Mouse (Mus musculus) stomach, embryonic 14.5 days (tissue): ENCODE measurements around the gene Azin2. TPM values are rescaled to one million over a fixed set of nuclear protein-coding genes. Genes with fewer than 3 reads are reported as not detected.

ENCODE experiments used
- ATAC-seq: fragments of 200-750 bp; cut with Nextera tagmentation; 2 replicates; pipeline ENCODE4 v1.8.0; 2017; ENCODE audit warnings: low read depth, moderate TSS enrichment; ENCODE audit not compliant: insufficient number of reproducible peaks, insufficient read depth, low FRiP score
- H3K27ac ChIP-seq: fragments of 300-500 bp; sonication (generic); 2 replicates; pipeline ENCODE4 v1.5.1; 2014; ENCODE audit warnings: mild to moderate bottlenecking, low read length, moderate library complexity, mixed read lengths
- H3K27me3 ChIP-seq: fragments of 300-500 bp; sonication (generic); 2 replicates; pipeline ENCODE4 v1.6.1; 2014; ENCODE audit warnings: low read length, control low read depth, mixed read lengths; ENCODE audit not compliant: control insufficient read depth, insufficient read depth
- H3K36me3 ChIP-seq: fragments of 300-500 bp; sonication (generic); 2 replicates; pipeline ENCODE4 v1.6.1; 2014; ENCODE audit warnings: mild to moderate bottlenecking, control low read depth, low read length, moderate library complexity, mixed read lengths; ENCODE audit not compliant: control insufficient read depth, insufficient read depth
- H3K4me1 ChIP-seq: fragments of 300-500 bp; sonication (generic); 2 replicates; pipeline ENCODE4 v1.6.1; 2014; ENCODE audit warnings: low read length, control low read depth, mixed read lengths; ENCODE audit not compliant: control insufficient read depth, insufficient read depth
- H3K4me2 ChIP-seq: fragments of 300-500 bp; sonication (generic); replicated peaks from 2 replicates; pipeline ENCODE4 v1.6.1; 2014; ENCODE audit warnings: low read depth, low read length, control low read depth
- H3K4me3 ChIP-seq: fragments of 300-500 bp; sonication (generic); 2 replicates; pipeline ENCODE4 v1.5.1; 2014; ENCODE audit warnings: low read depth, low read length, control low read depth
- H3K9ac ChIP-seq: fragments of 300-500 bp; sonication (generic); replicated peaks from 2 replicates; pipeline ENCODE4 v1.6.1; 2014; ENCODE audit warnings: low read depth, mild to moderate bottlenecking, control low read depth, low read length, moderate library complexity, mixed read lengths
- H3K9me3 ChIP-seq: fragments of 300-500 bp; sonication (generic); 2 replicates; pipeline ENCODE4 v1.6.1; 2016; ENCODE audit warnings: low read depth, low read length, control low read depth; ENCODE audit not compliant: control insufficient read depth
- WGBS: fragments of 180-500 bp; shearing (Covaris S2); extraction: QIAGEN DNeasy Blood & Tissue Kit; methylation state at CpG from one replicate; pipeline ENCODE4 v1.1.7; 2014; 5-methylcytosine and 5-hydroxymethylcytosine counted together
- polyA plus RNA-seq: library from polyadenylated mRNA; unstranded; fragments of >200 nt; fragmentation: Nextera tagmentation; extraction: Ambion mirVana; gene quantifications from 2 replicates; pipeline ENCODE4 v1.2.1, GENCODE M21; 2014

Azin2 gene
- polyA plus RNA-seq, 1 experiment from 2014 or later, result 19.1 TPM

GRCm38 (mm10) chr4:128895841-128896240 is 66.4 kb downstream of the Azin2 start:
- ATAC-seq, result no peak
- no peak overlapping the region for H3K27ac ChIP-seq
- WGBS, result 95% methylated on average over 4 of the region's 4 CpGs
- no peaks in the 10 kb centered on the region for H3K36me3 ChIP-seq
- no peak overlapping the region for H3K9ac ChIP-seq
- H3K27me3 ChIP-seq, result no peaks in the 10 kb centered on the region
- H3K9me3 ChIP-seq, result no peaks in the 10 kb centered on the region
- no peak overlapping the region for H3K4me3 ChIP-seq
- H3K4me1 ChIP-seq, result peaks cover 24% of the 10 kb centered on the region
- H3K4me2 ChIP-seq, result no peak overlapping the region

DNA sequence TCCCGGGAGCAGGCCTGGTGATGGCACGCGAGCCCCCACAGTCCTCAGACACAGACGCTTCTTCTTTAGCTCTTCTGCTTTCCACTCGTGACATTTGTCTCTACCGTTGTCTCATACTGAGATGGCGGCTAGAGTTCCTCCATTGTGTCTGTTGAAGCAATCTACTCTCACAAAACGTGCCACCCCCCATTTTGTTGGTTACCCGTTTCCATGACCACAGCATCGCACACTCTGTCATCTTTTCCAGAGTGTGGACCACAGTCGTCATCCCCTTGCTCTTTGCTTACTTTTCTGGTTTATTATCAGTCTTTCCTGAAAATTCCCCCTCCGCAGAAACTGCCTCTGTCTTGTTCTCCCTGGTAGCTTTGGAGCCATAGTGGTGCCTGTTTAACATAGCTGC is 68.1 kb downstream of the Azin2 start:
- Histone ChIP-seq H3K9me3 (no peaks in the 10 kb centered on the region), H3K4me1 (peaks cover 14% of the 10 kb centered on the region), H3K4me3 (no peak overlapping the region), H3K9ac (no peak overlapping the region), H3K36me3 (no peaks in the 10 kb centered on the region), H3K27me3 (no peaks in the 10 kb centered on the region), H3K4me2 (no peak overlapping the region), H3K27ac (no peak overlapping the region)
- no peak for ATAC-seq
- WGBS, result 78% methylated on average over 12 of the region's 12 CpGs

- H3K36me3 ChIP-seq, result no peaks in the 10 kb centered on the region
- H3K4me3 ChIP-seq, result no peak overlapping the region
- no peaks in the 10 kb centered on the region for H3K9me3 ChIP-seq
- WGBS, result 80% methylated on average over 6 of the region's 6 CpGs
- no peak overlapping the region for H3K27ac ChIP-seq
- H3K4me1 ChIP-seq, result no peaks in the 10 kb centered on the region
- H3K27me3 ChIP-seq, result no peaks in the 10 kb centered on the region
- ATAC-seq, result no peak
- no peak overlapping the region for H3K9ac ChIP-seq
- H3K4me2 ChIP-seq, result no peak overlapping the region
Measured at GRCm38 (mm10) chr4:128892188-128892587, 70.1 kb downstream of the Azin2 start.

- Histone ChIP-seq H3K9me3 (no peaks in the 10 kb centered on the region), H3K9ac (no peak overlapping the region), H3K4me2 (no peak overlapping the region), H3K27ac (no peak overlapping the region), H3K36me3 (no peaks in the 10 kb centered on the region), H3K4me3 (no peak overlapping the region), H3K4me1 (peaks cover 3% of the 10 kb centered on the region; the same call in 1 of the 2 replicates), H3K27me3 (no peaks in the 10 kb centered on the region)
- no peak for ATAC-seq
- 78% methylated on average over 6 of the region's 6 CpGs for WGBS
Measured at GRCm38 (mm10) chr4:128891746-128892145, 70.5 kb downstream of the Azin2 start.

DNA sequence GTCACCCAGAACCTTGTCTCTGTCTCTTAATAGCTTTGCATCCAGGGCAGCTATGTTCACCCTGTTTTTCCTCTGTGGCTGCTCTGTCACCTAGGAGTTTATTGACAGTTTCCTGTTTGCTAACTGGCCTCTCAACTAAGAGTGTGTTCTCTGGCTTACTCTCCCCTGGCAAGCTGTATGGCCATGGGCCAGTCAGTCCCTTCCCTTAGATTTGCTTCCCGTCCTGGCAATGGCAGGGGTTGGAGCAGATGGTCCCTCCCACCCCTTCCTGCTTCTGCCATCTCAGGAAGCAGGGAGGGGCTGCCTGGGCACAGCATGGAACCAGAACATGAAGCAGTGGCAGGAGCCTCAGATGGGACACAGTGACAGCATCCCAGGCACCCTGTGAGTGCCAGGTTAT is 71.1 kb downstream of the Azin2 start:
- 8% methylated on average over 1 of the region's 1 CpGs for WGBS

GRCm38 (mm10) chr4:128889752-128890630 is 72.3 kb downstream of the Azin2 start:
- Histone ChIP-seq H3K27me3 (no peaks in the 10 kb centered on the region), H3K9me3 (no peaks in the 10 kb centered on the region), H3K4me3 (no peak overlapping the region), H3K4me1 (peaks cover 4% of the 10 kb centered on the region; the same call in 1 of the 2 replicates), H3K9ac (no peak overlapping the region), H3K27ac (no peak overlapping the region), H3K36me3 (no peaks in the 10 kb centered on the region), H3K4me2 (no peak overlapping the region)
- 76% methylated on average over 12 of the region's 12 CpGs for WGBS
- ATAC-seq, result no peak

More for the DNA sequence above, 71.1 kb downstream of the Azin2 start:
- Histone ChIP-seq H3K4me3 (no peak overlapping the region), H3K9me3 (no peaks in the 10 kb centered on the region), H3K36me3 (no peaks in the 10 kb centered on the region), H3K4me1 (peaks cover 4% of the 10 kb centered on the region; the same call in 1 of the 2 replicates), H3K9ac (no peak overlapping the region), H3K4me2 (no peak overlapping the region), H3K27ac (no peak overlapping the region), H3K27me3 (no peaks in the 10 kb centered on the region)
- ATAC-seq, result no peak

GRCm38 (mm10) chr4:128888436-128888990 is 73.7 kb downstream of the Azin2 start:
- Histone ChIP-seq H3K36me3 (no peaks in the 10 kb centered on the region), H3K4me3 (no peak overlapping the region), H3K27ac (no peak overlapping the region), H3K4me2 (no peak overlapping the region), H3K9ac (no peak overlapping the region), H3K9me3 (no peaks in the 10 kb centered on the region), H3K4me1 (peaks cover 8% of the 10 kb centered on the region; the same call in 1 of the 2 replicates), H3K27me3 (no peaks in the 10 kb centered on the region)
- no peak for ATAC-seq
- WGBS, result 89% methylated on average over 6 of the region's 6 CpGs

DNA sequence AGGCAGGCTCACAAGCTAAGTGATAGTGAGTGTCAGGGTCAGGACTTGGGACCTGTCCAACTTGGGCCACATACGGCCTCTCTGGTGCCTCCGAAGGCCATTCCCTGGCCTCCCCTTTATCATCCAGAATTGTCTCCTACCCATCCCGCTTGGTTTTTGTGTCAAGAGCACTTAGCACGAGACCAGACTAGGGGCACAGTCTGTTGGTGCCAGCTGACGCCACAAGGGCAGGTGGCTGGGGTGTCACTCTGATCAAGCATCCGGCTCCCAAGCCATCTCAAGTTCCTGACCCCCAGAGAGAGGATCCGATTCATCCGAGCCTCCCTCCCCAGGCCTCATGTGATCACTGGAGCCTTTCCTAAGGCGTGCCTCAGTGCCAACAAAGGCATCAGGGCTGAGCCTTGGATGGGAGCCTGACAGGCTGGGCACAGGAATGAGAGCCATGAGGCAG is 74.6 kb downstream of the Azin2 start:
- Histone ChIP-seq H3K9me3 (no peaks in the 10 kb centered on the region), H3K27ac (no peak overlapping the region), H3K36me3 (no peaks in the 10 kb centered on the region), H3K4me2 (no peak overlapping the region), H3K4me3 (no peak overlapping the region), H3K27me3 (no peaks in the 10 kb centered on the region), H3K4me1 (peaks cover 13% of the 10 kb centered on the region; the same call in 1 of the 2 replicates), H3K9ac (no peak overlapping the region)
- ATAC-seq, result no peak
- 70% methylated on average over 9 of the region's 9 CpGs for WGBS
